Mouse (Mus musculus) natural killer cell, adult 2 months (primary cell): Measurements from ENCODE around the gene Ccl28.
"Not testable (repeated sequence)": the region's sequence is repeated elsewhere in the genome, so short reads cannot be mapped to it uniquely, and the experiment has no call there.

ENCODE experiments used
- DNase-seq, 2 experiments: peaks; one replicate each; pipeline ENCODE4 v3.0.0; 2022; ENCODE audit warnings: low spot score in 2 of 2

The Ccl28 gene

DNA sequence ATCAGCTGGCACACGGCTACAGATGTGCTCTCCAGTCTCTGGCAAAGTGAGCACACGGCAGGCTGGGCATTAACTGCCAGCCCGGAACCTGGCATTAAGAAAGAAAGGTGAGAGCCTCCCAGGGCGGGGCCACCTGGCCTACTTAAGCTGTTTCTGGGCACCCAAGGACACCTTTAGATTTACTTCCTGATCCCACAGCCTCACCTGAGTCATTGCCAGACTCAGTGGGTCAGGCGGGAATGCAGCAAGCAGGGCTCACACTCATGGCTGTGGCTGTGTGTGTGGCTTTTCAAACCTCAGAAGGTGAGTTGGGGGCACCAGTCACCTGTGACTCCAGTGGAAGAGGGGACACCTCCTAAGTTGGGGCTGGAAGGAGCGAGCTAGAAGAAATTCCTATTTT lies at the start of gene Ccl28:
Gene Ccl28 (plus strand): TSS at position 186 of the 400 bp plus-strand sequence.
- DNase-seq: no peak

GRCm38 (mm10) chr13:119596321-119597211 lies 27.1 kb upstream of the Ccl28 start:
- peak in 1 of 2 experiments; percentile 30 for DNase-seq

DNA sequence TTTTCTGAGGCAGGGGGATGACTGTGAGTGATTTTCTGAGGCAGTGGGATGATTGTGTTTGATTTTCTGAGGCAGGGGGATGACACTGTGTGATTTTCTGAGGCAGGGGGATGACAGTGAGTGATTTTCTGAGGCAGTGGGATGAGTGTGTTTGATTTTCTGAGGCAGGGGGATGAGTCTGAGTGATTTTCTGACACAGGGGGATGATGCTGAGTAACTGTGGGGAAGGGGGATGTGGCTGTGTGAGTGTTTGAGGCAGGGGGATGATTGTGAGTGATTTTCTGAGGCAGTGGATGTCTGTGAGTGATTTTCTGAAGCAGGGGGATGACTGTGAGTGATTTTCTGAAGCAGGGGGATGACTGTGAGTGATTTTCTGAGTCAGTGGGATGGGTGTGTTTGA lies 25.2 kb upstream of the Ccl28 start:
- DNase-seq: peak in 1 of 2 experiments; percentile 9

DNA sequence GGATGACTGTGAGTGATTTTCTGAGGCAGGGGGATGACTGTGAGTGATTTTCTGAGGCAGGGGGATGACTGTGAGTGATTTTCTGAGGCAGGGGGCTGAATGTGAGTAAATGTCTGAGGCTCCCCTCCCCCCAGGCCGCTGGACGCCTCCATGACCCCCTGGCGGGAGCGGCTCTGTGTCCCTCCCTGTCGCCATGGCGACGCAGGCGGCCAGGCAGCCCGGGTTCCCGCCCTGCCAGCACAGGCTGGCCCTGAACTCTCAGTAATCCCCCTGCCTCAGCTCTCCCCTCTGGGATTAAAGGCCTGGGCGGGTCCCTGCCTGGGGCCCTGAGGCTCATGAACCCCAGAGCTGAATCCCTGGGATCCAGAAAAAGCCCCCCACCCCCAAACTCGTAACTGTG lies 24.6 kb upstream of the Ccl28 start:
- DNase-seq: peak; percentile 21 to 37

- DNase-seq: not testable (repeated sequence)
These were observed 24.1 kb upstream of the Ccl28 start for GRCm38 (mm10) chr13:119599498-119599897.

DNA sequence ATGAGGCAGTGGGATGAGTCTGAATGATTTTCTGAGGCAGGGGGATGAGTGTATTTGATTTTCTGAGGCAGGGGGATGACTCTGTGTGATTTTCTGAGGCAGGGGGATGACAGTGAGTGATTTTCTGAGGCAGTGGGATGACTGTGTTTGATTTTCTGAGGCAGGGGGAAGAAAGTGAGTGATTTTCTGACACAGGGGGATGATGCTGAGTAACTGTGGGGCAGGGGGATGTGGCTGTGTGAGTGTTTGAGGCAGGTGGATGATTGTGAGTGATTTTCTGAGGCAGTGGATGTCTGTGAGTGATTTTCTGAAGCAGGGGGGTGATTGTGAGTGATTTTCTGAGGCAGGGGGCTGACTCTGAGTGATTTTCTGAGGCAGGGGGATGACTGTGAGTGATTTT lies 23.5 kb upstream of the Ccl28 start:
- peak; percentile 17 to 35 for DNase-seq

DNA sequence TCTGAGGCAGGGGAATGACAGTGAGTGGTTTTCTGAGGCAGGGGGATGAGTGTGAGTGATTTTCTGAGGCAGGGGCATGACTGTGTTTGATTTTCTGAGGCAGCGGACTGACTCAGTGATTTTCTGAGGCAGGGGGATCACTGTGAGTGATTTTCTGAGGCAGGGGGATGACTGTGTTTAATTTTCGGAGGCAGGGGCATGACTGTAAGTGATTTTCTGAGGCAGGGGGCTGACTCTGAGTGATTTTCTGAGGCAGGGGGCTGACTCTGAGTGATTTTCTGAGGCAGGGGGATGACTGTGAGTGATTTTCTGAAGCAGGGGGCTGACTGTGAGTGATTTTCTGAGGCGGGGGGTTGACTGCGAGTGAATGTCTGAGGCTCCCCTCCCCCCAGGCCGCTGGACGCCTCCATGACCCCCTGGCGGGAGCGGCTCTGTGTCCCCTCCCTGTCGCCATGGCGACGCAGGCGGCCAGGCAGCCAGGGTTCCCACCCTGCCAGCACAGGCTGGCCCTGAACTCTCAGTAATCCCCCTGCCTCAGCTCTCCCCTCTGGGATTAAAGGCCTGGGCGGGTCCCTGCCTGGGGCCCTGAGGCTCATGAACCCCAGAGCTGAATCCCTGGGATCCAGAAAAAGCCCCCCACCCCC lies 20.8 kb upstream of the Ccl28 start:
- peak; percentile 27 to 49 for DNase-seq

DNA sequence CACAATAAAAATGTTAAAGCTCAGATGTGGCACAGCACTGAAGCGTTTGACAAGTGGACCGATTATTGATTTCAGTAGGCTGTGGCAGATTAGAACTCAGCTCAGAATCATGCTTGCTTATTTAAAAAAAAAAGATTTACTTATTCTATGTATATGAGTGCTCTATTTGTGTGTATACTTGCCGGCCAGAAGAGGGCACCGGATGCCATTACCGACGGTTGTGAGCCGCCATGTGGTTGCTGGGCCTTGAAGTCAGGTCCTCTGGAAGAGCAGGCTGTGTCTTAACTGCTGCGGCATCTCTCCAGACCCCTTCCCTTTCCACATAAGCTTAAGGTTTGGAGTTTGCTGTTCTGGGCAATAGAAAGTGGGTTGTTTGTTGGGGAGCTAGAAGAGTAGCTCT lies 19.7 kb upstream of the Ccl28 start:
- DNase-seq: not testable (repeated sequence)

DNA sequence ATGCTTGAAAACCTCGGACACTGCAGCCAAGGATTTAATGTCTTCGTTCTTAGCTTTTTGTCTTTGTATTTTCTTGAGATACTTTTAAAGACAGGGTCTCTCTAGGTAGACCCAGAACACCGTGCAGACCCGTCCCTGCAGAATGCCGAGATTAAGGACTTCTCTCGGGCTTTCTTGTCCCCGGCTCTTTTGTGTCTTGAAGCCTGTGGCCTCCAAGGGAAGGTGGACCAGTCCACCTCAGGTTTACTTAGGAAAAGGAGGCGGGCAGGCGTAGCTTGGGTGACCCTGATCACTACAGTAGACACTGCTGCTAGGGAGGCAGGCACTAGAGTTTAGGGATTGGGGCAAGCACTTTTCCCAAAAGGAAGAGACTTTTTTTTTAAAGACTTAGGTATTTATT lies 19.3 kb upstream of the Ccl28 start:
- DNase-seq: not testable (repeated sequence)

GRCm38 (mm10) chr13:119618841-119619240 lies 4.8 kb upstream of the Ccl28 start:
- no peak for DNase-seq

GRCm38 (mm10) chr13:119619735-119620134 lies 3.9 kb upstream of the Ccl28 start:
- no peak for DNase-seq

GRCm38 (mm10) chr13:119625952-119626351 lies 2.3 kb downstream of the Ccl28 start:
- not testable (repeated sequence) for DNase-seq

DNA sequence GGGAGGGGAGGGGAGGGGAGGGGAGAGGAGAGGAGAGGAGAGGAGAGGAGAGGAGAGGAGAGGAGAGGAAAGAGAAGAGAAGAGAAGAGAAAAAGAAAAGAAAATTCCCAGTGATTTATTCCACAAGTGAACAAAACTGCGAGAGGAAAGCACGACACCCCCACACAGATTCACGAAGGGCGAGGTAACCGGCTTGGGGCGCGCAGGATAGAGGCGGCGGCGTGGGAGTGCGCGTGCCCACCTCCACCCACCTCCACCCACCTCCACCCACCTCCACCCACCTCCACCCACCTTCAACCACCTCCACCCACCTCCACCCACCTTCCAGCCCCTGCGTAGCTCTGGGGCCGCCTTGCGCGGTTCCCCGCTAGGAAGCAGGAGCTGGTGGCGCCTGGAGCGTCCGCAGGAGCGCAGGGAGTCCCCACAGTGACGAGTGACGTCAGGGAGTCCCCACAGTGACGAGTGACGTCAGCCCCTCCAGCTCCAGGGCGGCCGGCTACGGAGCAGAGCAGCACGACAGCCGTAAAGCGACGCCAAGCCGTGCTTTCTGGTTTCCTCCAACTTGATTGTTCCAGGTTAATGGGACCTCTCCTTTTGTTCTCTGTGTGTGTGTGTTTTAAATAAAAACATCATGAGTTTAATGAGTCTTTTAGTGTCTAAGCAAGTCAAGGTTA lies 8.0 kb downstream of the Ccl28 start:
- peak; percentile 78 to 80 for DNase-seq

DNA sequence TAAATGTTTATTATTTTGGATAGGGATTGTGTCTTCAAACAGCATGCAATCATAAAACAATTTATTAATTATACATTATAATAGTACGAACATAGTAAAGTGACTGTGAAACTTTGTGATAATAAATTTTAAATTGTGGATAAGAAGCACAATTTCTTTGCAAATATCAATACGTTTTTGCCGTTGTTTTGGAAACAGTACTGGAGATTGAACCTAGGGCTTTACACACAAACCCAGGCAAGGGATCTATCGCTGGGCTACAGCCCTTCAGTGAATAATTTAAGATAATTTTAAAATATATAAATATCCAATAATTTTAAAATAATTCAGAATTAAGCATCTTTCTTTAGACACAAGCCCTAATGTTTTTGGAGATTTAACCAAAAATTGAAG lies 8.5 kb downstream of the Ccl28 start:
- no peak for DNase-seq

DNA sequence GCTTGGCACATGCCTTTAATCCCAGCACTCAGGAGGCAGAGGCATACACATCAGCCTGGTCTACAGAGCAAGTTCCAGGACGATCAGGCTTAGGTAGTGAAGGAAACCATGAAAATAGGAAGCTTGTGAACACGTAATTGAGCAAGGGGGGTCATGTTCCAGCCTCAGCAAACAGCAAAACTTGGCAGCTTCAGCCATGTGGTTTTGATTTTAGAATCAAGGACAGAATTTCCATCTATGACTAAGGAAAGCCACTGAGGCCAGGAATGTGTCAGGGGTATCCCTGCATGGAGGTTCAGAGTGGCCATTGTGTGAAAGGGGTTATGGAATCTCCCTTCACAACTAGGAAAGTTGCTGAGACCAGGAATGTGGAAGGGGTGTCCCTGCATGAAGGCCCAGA lies 11.9 kb downstream of the Ccl28 start:
- DNase-seq: no peak

- DNase-seq: no peak
These were observed 14.2 kb downstream of the Ccl28 start for GRCm38 (mm10) chr13:119637837-119638236.

GRCm38 (mm10) chr13:119638449-119638848 lies 14.8 kb downstream of the Ccl28 start:
- no peak for DNase-seq

DNA sequence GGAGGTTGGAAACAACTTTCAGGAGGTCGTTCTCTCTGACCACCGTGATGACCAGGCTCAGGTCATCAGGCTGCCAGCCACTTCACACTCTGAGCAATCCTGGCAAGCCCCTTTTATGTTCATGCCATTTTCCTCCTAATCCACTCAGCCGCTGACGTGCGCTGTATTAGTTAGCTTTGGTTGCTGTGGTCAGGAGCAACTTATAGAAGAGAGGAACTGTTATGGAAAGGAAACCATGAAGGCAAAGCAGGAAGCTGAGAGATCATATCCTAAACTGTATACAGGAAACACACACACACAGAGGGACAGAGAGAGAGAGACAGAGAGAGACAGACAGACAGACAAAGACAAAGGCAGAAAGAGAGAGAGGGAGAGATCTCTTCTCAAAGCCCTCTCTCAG lies 15.7 kb downstream of the Ccl28 start:
- no peak for DNase-seq

DNA sequence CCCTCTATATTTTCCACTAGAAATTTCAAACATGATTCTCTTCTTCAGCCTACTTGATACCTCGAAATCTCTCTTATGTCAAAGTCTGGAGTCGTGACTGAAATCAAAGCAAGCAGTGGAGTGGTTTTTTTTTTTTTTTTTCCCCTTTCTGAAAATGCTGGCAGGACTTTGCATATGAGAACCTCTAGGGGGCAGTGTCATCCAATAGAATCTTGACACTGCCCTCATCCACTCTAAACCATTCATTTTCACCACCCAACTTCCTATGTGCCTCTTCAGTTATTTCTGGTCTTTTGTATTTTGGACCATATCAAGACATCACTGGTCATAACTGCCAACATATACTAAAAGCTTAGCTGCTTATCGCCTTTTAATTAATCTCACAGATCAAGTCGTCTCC lies 16.9 kb downstream of the Ccl28 start:
- DNase-seq: peak in 1 of 2 experiments; percentile 24

- DNase-seq: no peak
These were observed 17.5 kb downstream of the Ccl28 start for GRCm38 (mm10) chr13:119641145-119641544.

DNA sequence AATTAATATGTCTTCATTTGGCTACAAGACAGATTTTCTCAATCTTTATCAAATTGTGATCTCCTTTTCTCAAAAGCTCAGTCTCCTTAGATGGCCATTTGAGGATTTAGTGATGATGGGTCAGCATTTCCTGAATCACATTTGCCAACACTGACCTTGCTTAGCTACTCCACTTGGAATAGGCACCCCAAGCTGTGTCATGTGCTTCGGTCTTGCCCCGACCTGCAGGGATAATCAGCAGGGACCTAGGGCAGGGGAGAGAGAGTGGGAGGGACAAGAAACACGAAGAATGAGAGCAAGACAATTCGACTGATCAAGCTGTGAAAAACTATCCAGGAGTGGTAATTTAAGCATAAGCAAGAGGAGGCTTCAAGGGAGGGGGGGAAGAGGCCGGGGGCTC lies 21.1 kb downstream of the Ccl28 start:
- DNase-seq: no peak

- DNase-seq: no peak
These were observed 22.9 kb downstream of the Ccl28 start for GRCm38 (mm10) chr13:119646511-119646910.
